Mouse (Mus musculus) mature B cell (primary cell): ENCODE measurements around the gene Olfr97.

Experiments
- in situ Hi-C: fragments of 300-500 bp; cut with MboI; formaldehyde crosslinking; loops from 2 replicates; pipeline ENCODE4 v1.14.3; 2019

The Olfr97 gene

GRCm38 (mm10) chr17:37194782-37195181 is 42.3 kb downstream of the Olfr97 start:
- in situ Hi-C loops, result no loop called here

GRCm38 (mm10) chr17:37193656-37194055 is 43.5 kb downstream of the Olfr97 start, which contains the start of gene Ubd:
Gene Ubd (plus strand): TSS chr17:37193892.
- in situ Hi-C loops, result no loop called here

- in situ Hi-C loops, result no loop called here
These were observed 44.1 kb downstream of the Olfr97 start for GRCm38 (mm10) chr17:37193032-37193431.

GRCm38 (mm10) chr17:37190711-37191110 is 46.4 kb downstream of the Olfr97 start:
- in situ Hi-C loops, result no loop called here

- in situ Hi-C loops, result no loop called here
These were observed 51.7 kb downstream of the Olfr97 start for GRCm38 (mm10) chr17:37185474-37185873.
